Mouse (Mus musculus) inflammation-experienced regulatory T-cells, adult 6 months (primary cell): ENCODE data around the gene Birc6. TPM values are rescaled to one million over a fixed set of nuclear protein-coding genes. Genes with fewer than 3 reads are reported as not detected.
"Not testable (repeated sequence)": the region's sequence is repeated elsewhere in the genome, so short reads cannot be mapped to it uniquely, and the experiment has no call there.

ENCODE experiments used
- ATAC-seq: one replicate; pipeline ENCODE4 v1.8.0; 2017
- polyA plus RNA-seq, 3 experiments: library from polyadenylated mRNA; unstranded; fragments of 100-300 nt; shearing (Covaris generic); gene quantifications; one replicate each; pipeline ENCODE4 v1.2.1; 2017

Gene Birc6
- polyA plus RNA-seq, 3 experiments from 2014 or later: 182 to 257 (median 187) TPM

DNA sequence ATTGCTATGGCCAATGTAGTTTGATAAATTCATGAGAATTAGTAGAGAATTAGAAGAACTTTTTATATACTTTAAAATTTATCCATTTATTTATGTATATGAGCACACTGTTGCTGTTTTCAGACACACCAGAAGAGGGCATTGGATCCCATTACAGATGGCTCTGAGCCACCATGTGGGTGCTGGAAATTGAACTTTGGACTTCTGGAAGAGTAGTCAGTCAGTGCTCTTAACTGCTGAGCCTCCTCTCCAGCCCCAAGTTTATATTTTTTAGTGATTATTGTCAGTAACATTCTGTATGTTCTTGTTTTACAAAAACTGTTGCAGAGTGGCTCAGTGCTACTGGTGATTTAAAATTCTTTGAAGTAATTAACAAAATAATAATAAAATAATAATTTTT is 36.1 kb downstream of the Birc6 start:
- no peak for ATAC-seq

DNA sequence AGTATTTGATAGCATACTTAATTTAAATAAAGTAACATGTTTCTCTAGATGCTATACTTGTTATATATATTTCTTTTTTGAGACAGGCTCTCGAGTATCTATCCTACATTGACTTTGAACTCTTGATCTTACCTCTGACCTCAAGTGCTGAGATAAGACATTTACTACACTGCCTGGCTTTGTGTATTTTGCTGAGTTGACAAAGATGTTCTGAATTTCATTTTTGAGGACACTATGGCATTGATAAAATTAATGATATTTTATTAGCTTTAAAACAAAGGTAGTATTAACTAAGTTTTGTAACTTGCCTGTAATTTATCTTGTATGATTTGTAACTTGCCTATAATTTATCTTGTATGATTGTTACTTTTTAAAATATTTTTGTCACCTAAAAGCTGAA is 41.1 kb downstream of the Birc6 start:
- no peak for ATAC-seq

DNA sequence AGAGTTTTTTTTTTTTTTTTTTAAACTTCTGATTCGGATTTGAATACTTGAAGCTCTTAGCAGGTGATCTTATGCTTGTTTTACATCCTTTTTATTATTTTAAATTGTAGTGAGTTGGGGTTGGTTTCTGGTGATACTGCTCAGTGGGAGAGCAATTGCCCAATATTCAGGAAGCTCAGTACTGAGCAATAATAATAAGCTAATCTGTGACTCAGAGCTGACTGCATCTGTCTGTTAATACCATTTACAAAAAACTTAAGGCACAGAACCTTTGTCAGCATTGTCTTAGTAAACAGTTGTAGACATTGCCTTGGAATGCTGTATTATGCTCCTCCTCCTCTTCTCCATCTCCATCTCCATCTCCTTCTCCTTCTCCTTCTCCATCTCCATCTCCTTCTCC is 42.5 kb downstream of the Birc6 start:
- ATAC-seq: no peak

DNA sequence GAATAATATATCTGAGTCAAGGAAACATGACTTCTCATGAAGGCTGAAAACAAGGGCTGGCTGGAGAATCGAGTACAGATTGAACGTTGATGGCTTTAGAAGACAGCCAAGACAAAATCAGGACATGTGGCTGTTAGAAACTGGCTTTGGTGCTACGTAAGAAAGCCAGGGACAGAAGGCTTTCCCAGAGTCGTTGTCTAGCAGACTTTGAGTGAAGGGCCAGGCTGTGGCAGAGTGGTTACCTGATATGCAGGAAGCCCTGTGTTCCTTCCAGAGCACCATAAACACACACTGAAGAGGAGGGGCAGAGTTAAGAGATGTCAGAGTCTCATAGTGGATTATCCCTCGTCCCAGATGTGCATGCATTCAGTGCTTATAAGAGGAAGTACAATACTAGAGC is 49.1 kb downstream of the Birc6 start:
- no peak for ATAC-seq

DNA sequence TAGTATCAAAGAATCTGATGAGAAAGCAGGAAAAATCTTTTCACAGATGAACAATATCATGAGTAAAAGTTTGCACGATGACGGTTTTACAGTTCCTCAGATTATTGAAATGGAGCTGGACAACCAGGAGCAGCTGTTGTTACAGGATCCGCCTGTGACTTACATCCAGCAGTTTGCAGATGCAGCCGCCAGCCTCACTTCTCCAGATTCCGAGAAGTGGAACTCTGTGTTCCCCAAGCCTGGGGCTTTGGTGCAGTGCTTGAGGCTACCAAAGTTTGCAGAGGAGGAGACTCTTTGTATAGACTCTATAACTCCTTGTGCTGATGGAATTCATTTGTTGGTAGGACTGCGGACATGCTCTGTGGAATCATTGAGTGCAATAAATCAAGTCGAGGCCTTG is 51.5 kb downstream of the Birc6 start:
- ATAC-seq: no peak

DNA sequence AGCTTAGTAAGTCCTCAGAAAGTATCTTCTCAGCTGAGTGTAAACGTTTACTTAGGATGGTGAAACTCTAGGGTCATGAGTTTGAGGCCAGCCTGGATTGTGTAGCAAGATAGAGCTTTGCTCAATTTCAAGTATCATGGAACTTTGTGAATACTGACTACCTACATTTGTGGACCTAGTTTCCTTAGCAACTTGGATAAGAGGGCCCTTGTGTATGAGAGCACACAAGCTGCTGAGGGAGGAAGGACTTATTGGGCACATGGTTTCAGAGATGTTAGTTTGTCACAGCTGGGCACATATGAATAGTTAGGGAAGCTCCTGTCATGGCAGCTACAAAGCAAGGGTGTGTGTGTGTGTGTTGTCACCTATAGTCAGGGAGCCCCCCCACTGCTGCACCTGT is 52.6 kb downstream of the Birc6 start:
- no peak for ATAC-seq

DNA sequence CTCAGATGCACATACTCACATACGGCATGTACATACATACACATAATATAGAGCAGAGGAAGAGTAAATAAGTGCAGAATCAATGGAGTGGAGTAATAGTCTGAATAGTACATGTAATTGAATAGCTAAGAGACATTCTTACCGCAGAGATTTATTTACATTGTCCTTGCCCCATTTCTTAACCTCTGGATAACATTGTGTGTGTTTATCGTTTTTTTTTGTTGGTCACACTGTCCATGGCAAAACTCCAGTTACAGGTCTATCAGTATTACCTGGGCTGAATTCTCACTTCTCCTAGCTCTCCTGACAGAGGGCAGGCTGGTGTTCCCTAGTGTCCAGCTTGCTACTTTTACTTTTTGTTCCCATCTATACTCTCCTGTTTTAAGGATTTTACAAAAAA is 58.7 kb downstream of the Birc6 start:
- no peak for ATAC-seq

DNA sequence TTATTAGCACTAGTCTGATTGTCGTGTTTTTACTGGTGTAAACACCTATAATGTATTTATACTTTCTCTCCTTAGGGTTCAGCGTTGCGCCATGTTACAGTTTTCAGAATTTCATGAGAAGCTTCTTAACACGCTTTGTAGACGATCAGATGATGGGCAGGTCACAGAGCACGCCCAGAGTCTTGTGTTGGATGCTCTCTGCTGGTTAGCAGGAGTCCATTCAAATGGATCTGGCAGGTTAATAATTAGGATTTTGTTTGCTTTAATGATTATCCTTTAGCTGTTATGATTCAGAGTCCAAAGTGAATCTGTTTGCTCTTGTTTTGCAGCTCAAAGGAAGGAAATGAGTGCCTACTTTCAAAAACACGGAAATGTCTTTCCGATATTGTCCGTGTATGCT is 70.8 kb downstream of the Birc6 start:
- no peak for ATAC-seq

DNA sequence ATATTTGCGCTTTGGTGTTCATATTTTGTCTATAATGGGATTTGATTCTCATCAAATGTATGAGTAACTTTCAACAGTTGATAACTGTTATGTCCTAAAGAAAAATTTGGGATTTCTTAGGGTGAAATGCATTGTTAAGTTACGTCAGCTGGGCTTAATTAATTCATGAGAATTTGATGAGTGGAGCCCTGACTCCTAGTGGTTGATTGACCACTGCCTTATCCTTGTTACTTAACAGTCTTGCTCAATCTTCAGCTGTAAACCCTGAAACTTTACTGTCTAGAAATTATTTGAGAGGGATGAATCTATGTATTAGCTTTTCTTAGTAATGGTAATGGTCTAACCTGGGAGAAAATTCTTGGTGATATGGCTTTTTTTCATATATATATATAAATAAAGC is 71.3 kb downstream of the Birc6 start:
- no peak for ATAC-seq

DNA sequence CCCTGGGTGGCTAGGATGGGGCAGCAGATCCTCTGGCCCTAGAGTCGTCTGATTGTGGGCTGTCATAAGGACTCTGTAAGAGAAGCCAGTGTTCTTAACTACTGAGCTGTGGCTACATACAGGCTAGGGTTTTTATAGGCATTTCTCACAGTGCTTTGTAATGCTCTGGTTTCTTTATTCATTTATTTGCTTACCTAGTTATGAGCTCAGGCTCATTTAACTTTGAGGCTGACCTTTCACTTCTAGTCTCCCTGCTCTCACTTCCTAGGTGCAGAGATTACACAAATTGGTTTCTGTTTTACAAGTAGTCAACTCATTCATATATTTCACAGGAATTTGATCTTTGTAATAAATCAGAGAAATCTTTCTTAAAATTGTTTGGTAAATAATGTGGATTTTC is 73.1 kb downstream of the Birc6 start:
- ATAC-seq: no peak

DNA sequence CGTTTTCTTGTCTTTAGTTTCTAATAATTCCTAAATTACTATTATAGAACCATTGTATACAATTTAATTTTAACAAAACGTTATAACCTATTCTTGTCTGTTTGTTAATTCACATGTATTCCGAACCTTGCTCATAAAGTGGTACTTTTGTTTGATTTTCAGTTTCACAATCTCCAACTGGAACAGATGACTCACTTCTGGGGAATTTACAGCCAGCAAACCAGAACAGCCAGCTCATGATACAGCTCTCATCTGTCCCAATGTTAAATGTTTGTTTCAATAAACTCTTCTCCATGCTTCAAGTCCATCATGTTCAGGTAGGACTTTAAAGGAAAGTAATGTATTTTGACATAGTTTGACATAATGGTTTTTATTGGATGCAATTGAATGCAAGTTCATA is 102.7 kb downstream of the Birc6 start:
- ATAC-seq: no peak

DNA sequence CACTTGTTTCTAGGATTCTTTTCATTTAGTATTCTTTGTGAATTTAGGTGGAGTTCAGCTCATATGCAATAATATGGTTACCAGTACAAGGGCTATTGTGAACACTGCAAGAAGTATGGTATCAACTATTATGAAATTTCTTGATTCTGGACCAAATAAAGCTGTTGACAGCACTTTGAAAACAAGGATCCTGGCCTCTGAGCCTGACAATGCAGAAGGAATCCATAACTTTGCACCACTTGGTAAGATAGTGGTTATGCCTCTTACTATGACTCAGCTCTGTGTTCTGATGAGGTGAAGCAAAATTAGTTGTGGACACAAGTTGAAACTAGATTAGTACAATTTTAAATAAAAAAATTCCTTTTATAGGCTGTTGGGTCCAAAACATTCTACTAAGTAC is 114.3 kb downstream of the Birc6 start:
- ATAC-seq: no peak

DNA sequence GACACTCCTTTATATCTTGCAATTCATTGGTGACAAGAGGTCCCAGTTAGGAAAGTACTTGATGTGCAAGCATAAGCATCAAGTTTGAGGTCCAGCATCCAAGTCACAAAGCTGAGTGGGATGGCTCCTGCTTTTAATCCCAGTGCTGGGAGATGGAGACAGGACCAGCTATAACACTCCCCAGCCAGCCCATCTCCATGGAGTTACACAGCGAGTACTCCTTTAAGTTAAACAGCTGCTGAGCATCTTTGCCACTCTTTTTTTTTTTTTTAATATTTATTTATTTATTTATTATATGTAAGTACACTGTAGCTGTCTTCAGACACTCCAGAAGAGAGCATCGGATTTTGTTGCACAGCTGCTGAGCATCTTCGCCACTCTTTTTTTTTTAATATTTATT is 130.3 kb downstream of the Birc6 start:
- no peak for ATAC-seq

DNA sequence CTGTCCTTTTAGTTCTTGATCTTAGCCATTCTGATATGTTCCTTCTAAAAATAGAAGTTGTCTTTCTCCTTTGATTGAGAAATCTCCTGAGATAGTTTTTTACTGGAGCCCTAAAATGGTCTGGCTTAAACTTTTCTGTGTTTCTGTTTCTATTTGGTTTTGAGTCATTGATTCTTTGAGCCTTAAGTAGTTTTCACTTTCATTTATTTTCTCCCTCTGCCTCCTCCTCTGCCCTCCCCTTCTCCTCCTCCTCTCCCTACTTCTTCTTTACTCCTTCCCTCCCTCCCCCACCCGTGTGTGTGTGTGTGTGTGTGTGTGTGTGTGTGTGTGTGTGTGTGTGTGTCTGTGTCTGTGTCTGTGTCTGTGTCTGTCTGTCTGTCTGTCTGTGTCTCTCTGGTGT is 139.9 kb downstream of the Birc6 start:
- ATAC-seq: no peak

DNA sequence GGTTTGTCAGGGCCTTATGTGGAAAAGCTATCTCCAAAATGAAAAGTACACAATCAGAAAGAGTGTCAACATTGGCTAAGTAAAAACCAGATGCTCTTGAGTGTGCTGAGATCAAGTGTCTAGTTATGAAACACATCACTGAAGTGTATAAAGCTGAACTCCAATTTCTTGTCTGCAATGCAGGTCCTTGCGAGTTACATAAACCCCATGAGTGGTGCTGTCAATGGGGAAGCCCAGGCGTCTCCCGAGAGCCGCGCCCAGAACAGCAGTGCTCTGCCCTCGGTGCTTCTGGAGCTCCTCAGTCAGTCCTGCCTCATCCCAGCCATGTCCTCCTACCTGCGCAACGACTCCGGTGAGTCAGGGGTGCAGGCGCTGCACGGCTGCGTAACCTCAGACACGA is 141.9 kb downstream of the Birc6 start:
- no peak for ATAC-seq

DNA sequence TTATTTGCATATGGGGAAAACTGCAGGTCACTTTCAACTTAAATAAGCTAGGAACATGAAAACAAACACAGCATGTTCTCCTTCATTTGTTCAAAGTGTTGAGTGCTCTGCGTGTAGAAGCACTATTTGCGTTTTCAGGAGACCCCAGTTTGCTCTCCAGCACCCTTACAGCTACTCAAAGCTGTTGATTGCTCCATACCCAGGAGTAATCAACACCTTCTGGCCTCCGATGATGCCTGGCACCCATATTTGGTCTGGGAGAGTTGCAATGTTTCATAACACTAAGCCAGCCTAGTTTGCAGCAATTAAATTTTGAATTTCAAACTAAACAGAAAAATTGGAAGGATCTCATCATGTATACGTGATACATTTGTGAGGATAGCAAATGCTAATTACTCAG is 144.4 kb downstream of the Birc6 start:
- ATAC-seq: no peak

DNA sequence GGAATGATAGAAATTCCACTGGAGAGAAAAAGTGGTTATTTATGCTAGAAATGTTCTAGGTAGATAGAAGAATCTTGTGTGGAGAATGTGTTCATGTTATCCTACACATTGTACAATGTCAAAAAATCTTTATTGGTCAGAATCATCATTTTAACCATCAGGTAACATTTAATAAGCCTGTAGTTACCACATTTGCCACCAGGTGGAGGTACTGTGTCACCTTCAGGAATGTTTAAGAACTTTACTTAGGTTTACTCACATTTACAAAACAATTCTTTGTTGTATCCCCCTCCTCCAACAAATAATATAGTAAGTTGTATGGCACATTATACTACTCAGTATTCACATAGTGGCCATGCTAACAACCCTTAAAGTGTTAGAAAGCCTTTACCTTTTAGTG is 145.2 kb downstream of the Birc6 start:
- ATAC-seq: peak; percentile 61

DNA sequence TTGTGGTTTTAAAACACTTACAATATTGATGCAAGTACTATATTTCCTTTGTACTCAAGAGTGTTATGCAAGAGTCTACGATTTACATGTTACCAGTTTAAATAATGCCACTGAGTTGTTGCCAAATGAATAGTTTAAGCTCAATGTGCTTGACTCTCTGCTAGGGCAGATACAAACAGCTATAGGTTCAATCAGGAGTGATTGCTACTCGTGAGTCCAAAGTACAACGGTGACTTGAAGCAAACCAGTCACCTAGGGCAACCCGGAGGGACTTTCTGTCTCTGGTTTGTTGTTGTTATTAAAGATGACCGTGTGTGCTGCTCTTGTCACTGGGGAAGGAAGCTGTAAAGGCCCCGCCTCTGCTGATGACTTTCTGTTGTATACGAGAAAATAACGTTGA is 150.0 kb downstream of the Birc6 start:
- no peak for ATAC-seq

DNA sequence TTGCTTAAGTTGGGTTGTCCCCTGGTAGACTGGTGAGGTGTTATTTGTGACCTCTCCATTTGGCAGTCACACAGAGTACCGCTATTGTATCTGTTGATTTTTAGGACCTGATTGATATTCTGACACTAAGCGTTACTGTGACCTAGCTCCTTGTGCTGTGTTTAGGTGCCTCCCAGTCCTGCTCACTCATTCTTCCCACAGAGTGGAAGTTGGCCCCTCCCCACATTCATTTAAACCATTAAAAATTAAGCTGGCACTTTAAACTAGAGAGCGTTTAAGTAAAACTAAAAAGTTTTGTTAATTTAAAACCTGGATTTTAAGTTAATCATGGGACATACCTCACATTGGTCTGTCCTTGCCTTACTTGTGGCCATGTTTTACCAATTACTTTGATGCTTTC is 156.8 kb downstream of the Birc6 start:
- no peak for ATAC-seq

DNA sequence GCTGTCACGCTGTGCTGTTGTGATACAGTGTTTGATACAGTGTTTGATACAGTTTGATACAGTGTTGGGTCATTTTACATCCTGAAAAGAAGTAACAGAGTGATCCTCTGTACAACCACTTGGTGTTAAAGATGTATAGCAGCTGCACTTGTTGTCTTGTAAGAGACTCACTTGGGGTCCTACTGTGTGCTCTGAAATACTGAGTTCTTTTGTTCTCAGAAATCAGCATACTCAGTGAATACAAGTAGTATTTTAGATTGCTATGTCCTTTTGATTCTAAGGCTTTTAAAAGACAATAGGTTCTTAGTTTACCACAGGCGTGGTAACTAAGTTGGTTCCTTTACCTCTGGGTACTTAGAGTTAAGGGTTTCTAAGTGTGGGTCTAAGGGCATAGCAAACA is 160.5 kb downstream of the Birc6 start:
- no peak for ATAC-seq

DNA sequence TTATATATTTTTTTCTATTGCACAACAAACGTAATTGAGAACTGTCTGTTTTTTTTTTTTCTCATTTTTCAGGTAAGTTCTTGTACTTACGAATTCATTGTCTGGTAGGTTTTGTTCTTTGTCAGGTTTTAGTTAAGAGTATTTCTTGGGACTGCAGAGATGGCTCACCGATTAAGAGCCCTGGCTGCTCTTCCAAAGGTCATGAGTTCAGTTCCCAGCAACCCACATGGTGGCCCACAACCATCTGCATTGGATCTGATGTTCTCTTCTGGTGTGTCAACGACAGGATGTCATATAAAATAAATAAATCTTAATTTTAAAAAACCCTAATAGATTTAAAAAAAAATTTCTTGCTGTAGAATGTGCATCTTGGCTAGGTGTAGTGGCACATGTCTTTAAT is 161.3 kb downstream of the Birc6 start:
- no peak for ATAC-seq

DNA sequence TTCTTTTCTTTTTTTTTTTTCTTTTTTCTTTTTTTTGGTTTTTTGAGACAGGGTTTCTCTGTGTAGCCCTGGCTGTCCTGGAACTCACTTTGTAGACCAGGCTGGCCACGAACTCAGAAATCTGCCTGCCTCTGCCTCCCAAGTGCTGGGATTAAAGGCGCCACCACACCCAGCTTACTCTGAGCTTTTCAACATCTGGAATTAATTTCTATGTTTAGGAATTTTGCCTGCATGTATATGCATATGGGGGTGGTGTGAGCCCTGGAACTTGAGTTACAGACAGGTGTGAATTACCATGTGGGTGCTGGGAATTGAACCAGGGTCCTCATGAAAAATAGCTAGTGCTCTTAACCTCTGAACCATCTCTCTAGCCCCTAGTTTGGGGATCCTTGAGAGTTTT is 173.6 kb downstream of the Birc6 start:
- ATAC-seq: not testable (repeated sequence)

DNA sequence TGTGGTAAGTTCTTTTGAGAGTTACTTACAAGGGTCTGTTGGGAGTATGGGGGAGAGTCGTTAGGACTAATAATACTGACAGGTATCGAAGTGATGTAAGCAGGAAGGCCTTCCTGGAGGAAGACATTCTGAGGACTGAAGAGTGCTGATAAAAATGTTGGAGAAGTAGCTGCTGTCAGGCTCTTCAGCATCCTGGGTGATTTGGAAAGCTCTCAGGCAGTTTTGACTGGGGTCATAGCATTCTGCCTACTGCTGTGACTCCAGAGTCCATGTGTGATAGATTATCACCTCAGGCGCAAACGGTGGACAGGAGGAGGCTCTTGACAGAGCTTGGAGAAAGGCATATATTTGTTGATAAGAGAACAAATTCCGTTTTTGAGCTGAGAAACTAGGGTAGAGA is 177.4 kb downstream of the Birc6 start:
- ATAC-seq: no peak

DNA sequence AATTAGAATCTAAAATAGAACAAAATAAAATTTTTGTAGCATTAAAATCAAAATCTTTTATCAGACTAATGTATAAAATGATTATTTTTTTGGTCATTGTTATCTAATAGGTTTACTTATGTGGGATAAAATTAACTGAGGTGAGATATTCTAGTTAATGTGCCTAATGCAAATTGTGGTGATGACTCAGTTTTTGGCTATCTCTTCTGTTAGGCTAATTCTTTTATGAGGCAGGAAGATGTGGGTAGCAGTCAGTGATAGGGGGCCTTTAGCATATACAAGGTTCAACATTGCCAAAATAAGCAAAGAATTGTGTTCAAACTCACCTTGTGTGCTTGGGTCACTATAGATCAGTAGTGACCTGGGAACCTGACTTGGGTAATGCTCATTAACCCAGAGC is 178.5 kb downstream of the Birc6 start:
- no peak for ATAC-seq

DNA sequence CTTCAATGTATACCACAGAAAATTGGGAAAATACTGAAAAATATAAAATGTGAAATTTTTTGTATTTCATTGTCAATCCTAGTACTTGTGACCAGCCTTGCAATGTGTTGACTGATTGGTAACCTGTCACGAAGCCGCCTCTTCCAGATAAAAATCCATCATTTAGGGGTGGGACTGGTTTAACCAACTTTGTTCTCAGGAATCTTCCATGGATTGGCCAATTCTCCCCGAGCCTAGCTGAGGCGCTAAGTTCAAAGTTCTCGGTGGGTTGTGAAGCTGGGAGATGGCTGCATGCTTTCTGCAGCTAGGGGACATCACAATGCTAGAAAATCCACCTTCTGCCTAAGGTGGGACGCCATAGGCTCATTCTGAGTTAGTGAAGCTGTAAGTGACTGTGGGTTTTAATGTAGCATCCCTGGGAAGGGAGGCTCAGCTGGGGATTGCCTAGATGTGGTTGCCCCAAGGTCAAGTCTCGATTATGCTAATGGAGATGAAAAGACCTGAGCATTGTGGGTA is 179.6 kb downstream of the Birc6 start:
- ATAC-seq: no peak

DNA sequence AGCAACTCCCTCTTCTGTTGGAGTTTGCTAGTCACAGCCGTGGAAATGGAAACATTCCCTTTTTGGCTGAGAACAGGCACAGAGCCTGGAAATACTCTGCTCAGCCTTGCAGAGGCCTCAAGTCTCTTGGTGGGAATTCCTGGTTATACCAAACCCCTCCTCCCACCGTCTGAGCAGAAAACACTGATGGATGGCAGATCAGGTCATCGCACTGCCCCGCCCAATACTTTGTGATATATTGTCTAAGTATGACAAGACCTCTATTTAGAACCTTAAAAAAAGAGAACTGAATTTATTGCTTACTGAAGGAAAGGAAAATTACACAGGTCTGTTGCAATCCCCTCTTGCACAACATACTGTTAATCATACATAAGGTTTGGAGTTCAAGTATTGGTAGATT is 182.6 kb downstream of the Birc6 start:
- no peak for ATAC-seq
